Mouse (Mus musculus): ENCODE results near the gene Slc22a21. TPM values are rescaled to one million over a fixed set of nuclear protein-coding genes. Genes with fewer than 3 reads are reported as not detected.
"Not testable (repeated sequence)": the region's sequence is repeated elsewhere in the genome, so short reads cannot be mapped to it uniquely, and the experiment has no call there.

Gene Slc22a21
- polyA plus RNA-seq, 1 experiment from 2014 or later, result 3.2 TPM

- H3K27ac ChIP-seq; H3K4me3 ChIP-seq (replicated peaks); H3K9me3 ChIP-seq; H3K36me3 ChIP-seq; H3K4me1 ChIP-seq (replicated peaks); H3K4me2 ChIP-seq; H3K27me3 ChIP-seq; ATAC-seq (ENCODE audit: insufficient number of reproducible peaks, insufficient read depth, low FRiP score, low TSS enrichment, low read depth); H3K9ac ChIP-seq (replicated peaks): not testable (repeated sequence)
- 75% methylated on average over 4 of the region's 4 CpGs for WGBS
Measured at GRCm38 (mm10) chr11:53931944-53932318, 48.2 kb downstream of the Slc22a21 start.

DNA sequence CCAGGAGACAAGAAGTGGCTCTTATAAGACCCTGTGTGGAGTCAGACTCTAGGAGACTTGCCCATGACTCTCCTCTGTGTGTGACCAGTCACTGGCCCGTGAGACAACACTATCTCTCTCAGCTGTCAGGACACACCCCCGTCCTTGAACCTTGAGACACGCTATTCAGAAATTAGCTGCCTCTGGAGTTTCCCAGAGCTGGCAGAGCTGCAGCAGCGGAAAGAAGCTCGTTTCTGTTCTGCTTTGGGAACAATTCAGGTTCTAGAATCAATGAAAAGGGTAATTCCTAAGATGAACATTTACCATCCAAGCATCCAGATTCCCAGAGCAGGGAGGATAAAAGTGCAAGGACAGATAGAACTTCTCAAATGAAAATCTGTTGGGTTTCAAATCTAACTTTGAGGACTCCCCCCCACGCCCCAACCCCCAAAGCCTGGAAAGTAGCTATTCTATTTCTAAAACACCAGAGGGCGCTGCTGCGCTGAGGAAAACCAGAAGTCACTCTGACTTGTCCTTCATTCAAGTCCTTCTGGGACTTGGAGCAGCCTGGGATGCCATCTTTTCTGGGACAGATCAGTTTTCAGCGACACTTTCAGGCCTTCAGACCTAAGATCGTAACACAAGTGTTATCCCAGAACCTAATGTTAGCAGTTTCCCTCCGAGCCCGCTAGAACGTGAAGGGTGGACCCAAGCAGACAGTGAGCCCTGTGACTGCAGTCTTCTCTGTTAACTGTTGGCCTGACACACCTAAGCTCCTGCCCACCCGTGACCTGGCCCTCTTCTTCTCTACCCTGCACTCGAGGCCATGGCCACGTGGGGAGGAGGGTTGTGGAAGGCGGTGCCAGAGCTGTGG lies 48.8 kb downstream of the Slc22a21 start:
- H3K4me2 ChIP-seq, result no peak overlapping the region
- no peaks in the 10 kb centered on the region for H3K27me3 ChIP-seq
- no peaks in the 10 kb centered on the region for H3K36me3 ChIP-seq
- no peaks in the 10 kb centered on the region for H3K4me1 ChIP-seq (replicated peaks)
- no peak overlapping the region for H3K4me3 ChIP-seq (replicated peaks)
- H3K27ac ChIP-seq, result no peak overlapping the region
- no peak overlapping the region for H3K9ac ChIP-seq (replicated peaks)
- 36% methylated on average over 17 of the region's 17 CpGs for WGBS
- H3K9me3 ChIP-seq, result no peaks in the 10 kb centered on the region
- no peak for ATAC-seq (ENCODE audit: insufficient number of reproducible peaks, insufficient read depth, low FRiP score, low TSS enrichment, low read depth)

DNA sequence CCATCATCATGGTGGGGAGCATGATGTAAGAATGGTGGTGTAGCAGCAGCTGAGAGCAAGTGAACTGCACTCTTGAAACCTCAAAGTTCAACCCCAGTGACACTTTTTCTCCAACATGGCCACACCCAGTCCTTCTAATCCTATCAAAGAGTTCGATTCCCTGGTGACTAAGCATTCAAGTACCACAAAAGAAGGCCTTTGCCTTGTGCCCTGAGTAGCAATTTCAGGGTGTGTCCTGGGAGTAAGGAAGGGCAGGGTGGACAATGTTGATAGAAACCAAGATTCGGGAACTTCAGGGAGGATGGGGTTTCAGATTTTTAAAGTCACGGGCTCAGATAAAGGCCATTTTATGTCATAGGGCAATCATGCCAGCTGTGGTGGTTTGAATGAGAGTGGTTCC lies 50.4 kb downstream of the Slc22a21 start:
- Histone ChIP-seq H3K36me3 (no peaks in the 10 kb centered on the region), H3K9ac (replicated peaks) (no peak overlapping the region), H3K9me3 (no peaks in the 10 kb centered on the region), H3K4me2 (no peak overlapping the region), H3K27ac (no peak overlapping the region), H3K27me3 (no peaks in the 10 kb centered on the region), H3K4me1 (replicated peaks) (no peaks in the 10 kb centered on the region), H3K4me3 (replicated peaks) (no peak overlapping the region)
- ATAC-seq (ENCODE audit: insufficient number of reproducible peaks, insufficient read depth, low FRiP score, low TSS enrichment, low read depth), result no peak
- 78% methylated on average over 3 of the region's 3 CpGs for WGBS

DNA sequence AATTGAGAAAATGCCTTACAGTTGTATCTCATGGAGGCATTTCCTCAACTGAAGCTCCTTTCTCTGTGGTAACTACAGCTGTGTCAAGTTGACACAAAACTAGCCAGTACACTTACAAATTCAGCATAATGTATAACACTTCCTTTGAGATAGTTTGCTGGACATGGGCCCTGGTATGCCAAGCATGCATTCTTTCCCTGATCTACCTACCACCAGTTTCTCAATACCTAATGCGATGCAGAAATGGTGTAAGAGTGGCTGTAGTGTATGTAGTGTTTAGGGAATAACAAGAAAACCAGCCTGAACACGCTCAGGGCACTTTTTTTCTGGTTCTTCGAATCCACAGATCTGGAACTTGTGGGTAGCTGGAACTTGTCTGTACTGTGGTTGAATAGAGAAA lies 51.5 kb downstream of the Slc22a21 start:
- Histone ChIP-seq H3K4me3 (replicated peaks) (no peak overlapping the region), H3K9ac (replicated peaks) (no peak overlapping the region), H3K27me3 (no peaks in the 10 kb centered on the region), H3K4me1 (replicated peaks) (no peaks in the 10 kb centered on the region), H3K27ac (no peak overlapping the region), H3K36me3 (no peaks in the 10 kb centered on the region), H3K4me2 (no peak overlapping the region), H3K9me3 (no peaks in the 10 kb centered on the region)
- ATAC-seq (ENCODE audit: insufficient number of reproducible peaks, insufficient read depth, low FRiP score, low TSS enrichment, low read depth), result no peak
- WGBS, result 75% methylated on average over 3 of the region's 3 CpGs

- no peak overlapping the region for H3K4me2 ChIP-seq
- no peak for ATAC-seq (ENCODE audit: insufficient number of reproducible peaks, insufficient read depth, low FRiP score, low TSS enrichment, low read depth)
- H3K36me3 ChIP-seq, result no peaks in the 10 kb centered on the region
- no peaks in the 10 kb centered on the region for H3K9me3 ChIP-seq
- no peak overlapping the region for H3K4me3 ChIP-seq (replicated peaks)
- whole genome bisulfite sequencing, result 89% methylated on average over 5 of the region's 5 CpGs
- H3K27me3 ChIP-seq, result no peaks in the 10 kb centered on the region
- no peaks in the 10 kb centered on the region for H3K4me1 ChIP-seq (replicated peaks)
- no peak overlapping the region for H3K27ac ChIP-seq
- H3K9ac ChIP-seq (replicated peaks), result no peak overlapping the region
Measured at GRCm38 (mm10) chr11:53926303-53926702, 53.8 kb downstream of the Slc22a21 start.

GRCm38 (mm10) chr11:53918851-53919250 lies 61.3 kb downstream of the Slc22a21 start:
- Histone ChIP-seq H3K27me3 (no peaks in the 10 kb centered on the region), H3K4me1 (replicated peaks) (no peaks in the 10 kb centered on the region), H3K4me2 (no peak overlapping the region), H3K9ac (replicated peaks) (no peak overlapping the region), H3K4me3 (replicated peaks) (no peak overlapping the region), H3K36me3 (no peaks in the 10 kb centered on the region), H3K9me3 (no peaks in the 10 kb centered on the region), H3K27ac (no peak overlapping the region)
- 96% methylated on average over 4 of the region's 4 CpGs for WGBS
- ATAC-seq (ENCODE audit: insufficient number of reproducible peaks, insufficient read depth, low FRiP score, low TSS enrichment, low read depth), result no peak

DNA sequence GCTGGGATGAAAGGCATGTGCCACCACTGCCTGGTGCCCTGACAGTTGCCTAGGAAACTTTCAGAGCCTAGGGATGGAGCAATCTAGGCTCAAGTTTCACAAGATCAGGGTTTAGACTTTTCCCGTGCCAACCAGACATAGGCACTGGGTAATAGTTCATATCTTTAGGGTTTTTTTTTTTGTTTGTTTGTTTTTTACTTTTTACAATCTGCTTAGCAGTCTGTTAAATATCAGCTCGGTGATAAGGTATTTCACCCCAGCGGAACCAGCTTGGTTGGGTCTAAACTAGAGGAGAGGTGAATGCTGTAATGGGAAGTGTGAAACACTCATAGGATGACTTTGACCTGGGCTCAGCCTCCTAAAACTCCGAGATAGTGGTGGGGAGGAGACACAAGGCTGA lies 69.1 kb downstream of the Slc22a21 start:
- no peaks in the 10 kb centered on the region for H3K4me1 ChIP-seq (replicated peaks)
- 72% methylated on average over 4 of the region's 4 CpGs for WGBS
- no peak overlapping the region for H3K4me3 ChIP-seq (replicated peaks)
- no peaks in the 10 kb centered on the region for H3K27me3 ChIP-seq
- no peak overlapping the region for H3K27ac ChIP-seq
- no peaks in the 10 kb centered on the region for H3K9me3 ChIP-seq
- no peak overlapping the region for H3K9ac ChIP-seq (replicated peaks)
- no peak overlapping the region for H3K4me2 ChIP-seq
- ATAC-seq (ENCODE audit: insufficient number of reproducible peaks, insufficient read depth, low FRiP score, low TSS enrichment, low read depth), result no peak
- H3K36me3 ChIP-seq, result no peaks in the 10 kb centered on the region

DNA sequence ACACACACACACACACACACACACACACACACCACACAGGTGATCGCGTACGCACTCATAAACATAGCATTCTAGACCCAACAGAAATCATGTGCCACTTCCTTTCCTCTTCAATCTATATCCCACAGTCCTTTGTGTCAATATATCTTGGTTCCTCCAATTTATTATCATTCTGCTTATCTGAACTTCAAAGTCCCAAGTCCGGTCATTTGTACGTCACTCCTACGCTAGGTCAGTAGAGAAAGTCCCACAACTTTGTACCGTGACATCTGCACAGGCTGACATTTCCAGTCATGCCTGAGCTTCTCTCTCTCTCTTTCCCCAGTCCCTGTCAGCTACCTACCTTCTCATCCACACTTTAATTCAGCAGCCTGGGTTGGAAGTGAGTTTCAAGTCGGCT lies 71.4 kb downstream of the Slc22a21 start:
- H3K36me3 ChIP-seq, result no peaks in the 10 kb centered on the region
- H3K9me3 ChIP-seq, result no peaks in the 10 kb centered on the region
- no peak overlapping the region for H3K4me3 ChIP-seq (replicated peaks)
- H3K27me3 ChIP-seq, result no peaks in the 10 kb centered on the region
- H3K4me2 ChIP-seq, result no peak overlapping the region
- no peak overlapping the region for H3K27ac ChIP-seq
- no peak for ATAC-seq (ENCODE audit: insufficient number of reproducible peaks, insufficient read depth, low FRiP score, low TSS enrichment, low read depth)
- peaks cover 10% of the 10 kb centered on the region; the same call in 1 of the 2 replicates for H3K4me1 ChIP-seq (replicated peaks)
- no peak overlapping the region for H3K9ac ChIP-seq (replicated peaks)
- WGBS, result 89% methylated on average over 8 of the region's 8 CpGs

GRCm38 (mm10) chr11:53904534-53904925 lies 75.6 kb downstream of the Slc22a21 start:
- no peak for ATAC-seq (ENCODE audit: insufficient number of reproducible peaks, insufficient read depth, low FRiP score, low TSS enrichment, low read depth)
- H3K4me1 ChIP-seq (replicated peaks), result peaks cover 11% of the 10 kb centered on the region; the same call in 1 of the 2 replicates

DNA sequence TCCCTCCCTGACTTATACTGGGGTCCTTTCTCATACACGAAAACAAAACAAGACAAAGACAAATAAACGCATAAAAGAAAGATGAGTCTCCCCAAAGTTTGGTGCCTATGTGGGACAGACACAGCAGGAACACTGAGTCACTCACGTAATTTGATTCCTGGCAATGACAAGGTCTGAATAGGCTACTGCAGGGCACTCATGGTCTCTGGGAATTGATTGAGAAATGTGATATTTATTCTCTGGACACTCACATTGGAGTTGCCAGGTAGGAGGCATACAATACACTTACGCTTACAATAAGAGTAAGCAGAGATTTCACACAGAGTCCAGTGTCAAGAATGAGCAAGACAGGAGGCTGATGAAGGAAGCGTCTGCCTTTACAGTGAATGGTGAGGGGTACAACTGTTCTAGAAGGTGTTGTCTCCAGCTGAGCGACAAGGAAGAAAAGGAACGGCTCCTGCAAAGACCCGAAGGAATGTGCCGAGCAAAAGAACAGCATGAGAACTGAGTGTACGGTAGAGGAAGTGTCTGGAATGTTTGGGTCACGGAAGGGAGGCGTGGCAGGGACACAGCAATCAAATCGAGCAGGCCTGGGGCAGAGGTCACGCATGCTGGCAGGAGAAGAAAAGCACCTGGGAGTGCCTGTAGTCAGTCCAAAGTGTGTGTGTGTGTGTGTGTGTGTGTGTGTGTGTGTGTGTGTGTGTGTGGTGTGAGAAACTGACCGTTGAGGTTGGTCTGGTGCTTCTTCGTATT lies 76.2 kb downstream of the Slc22a21 start:
- WGBS, result 40% methylated on average over 16 of the region's 16 CpGs
- no peak for ATAC-seq (ENCODE audit: insufficient number of reproducible peaks, insufficient read depth, low FRiP score, low TSS enrichment, low read depth)
- no peaks in the 10 kb centered on the region for H3K36me3 ChIP-seq
- H3K4me1 ChIP-seq (replicated peaks), result peaks cover 11% of the 10 kb centered on the region; the same call in 1 of the 2 replicates
- H3K4me2 ChIP-seq, result no peak overlapping the region
- H3K27ac ChIP-seq, result peak overlapping the region; percentile 18; the same call in 1 of the 2 replicates
- H3K9me3 ChIP-seq, result no peaks in the 10 kb centered on the region
- no peaks in the 10 kb centered on the region for H3K27me3 ChIP-seq
- no peak overlapping the region for H3K9ac ChIP-seq (replicated peaks)
- no peak overlapping the region for H3K4me3 ChIP-seq (replicated peaks)

More at GRCm38 (mm10) chr11:53904534-53904925, 75.6 kb downstream of the Slc22a21 start:
- WGBS, result 74% methylated on average over 9 of the region's 9 CpGs
- Histone ChIP-seq H3K4me2 (no peak overlapping the region), H3K9ac (replicated peaks) (no peak overlapping the region), H3K4me3 (replicated peaks) (no peak overlapping the region), H3K36me3 (no peaks in the 10 kb centered on the region), H3K27ac (peak overlapping the region; percentile 18; the same call in 1 of the 2 replicates), H3K27me3 (no peaks in the 10 kb centered on the region), H3K9me3 (no peaks in the 10 kb centered on the region)

GRCm38 (mm10) chr11:53902741-53903140 lies 77.4 kb downstream of the Slc22a21 start:
- Histone ChIP-seq H3K4me3 (replicated peaks) (no peak overlapping the region), H3K4me2 (no peak overlapping the region), H3K27ac (no peak overlapping the region), H3K27me3 (no peaks in the 10 kb centered on the region), H3K9me3 (no peaks in the 10 kb centered on the region), H3K36me3 (no peaks in the 10 kb centered on the region), H3K4me1 (replicated peaks) (peaks cover 11% of the 10 kb centered on the region; the same call in 1 of the 2 replicates), H3K9ac (replicated peaks) (no peak overlapping the region)
- no peak for ATAC-seq (ENCODE audit: insufficient number of reproducible peaks, insufficient read depth, low FRiP score, low TSS enrichment, low read depth)
- WGBS, result 89% methylated on average over 14 of the region's 14 CpGs

Data from limb, embryonic 12.5 days (tissue).